Mouse (Mus musculus): ENCODE measurements around the gene Trmt6.
A peak's percentile ranks its signal among the peaks of the same experiment; 100 is the strongest.

GRCm38 (mm10) chr2:132815608-132816314, at the start of gene Trmt6, which contains the start of gene Mcm8:
- TF ChIP-seq MAFK (IDR thresholded peaks at IDR 0.05; ENCODE audit: insufficient read depth, low read depth, low read length), result no peak
- TF ChIP-seq ZC3H11A (IDR thresholded peaks at IDR 0.05; ENCODE audit: borderline replicate concordance, low read depth, low read length), result no peak
- TF ChIP-seq HCFC1 (IDR thresholded peaks at IDR 0.05; ENCODE audit: borderline replicate concordance, insufficient read depth, low read length), result peak; percentile 72
- no peak for TF ChIP-seq ZNF384 (IDR thresholded peaks at IDR 0.05; ENCODE audit: low read depth, low read length)
- TF ChIP-seq CHD2 (IDR thresholded peaks at IDR 0.05; ENCODE audit: low read depth, low read length), result peak; percentile 73
